Mouse (Mus musculus): ENCODE results near the gene Slc36a2. TPM values are rescaled to one million over a fixed set of nuclear protein-coding genes. Genes with fewer than 3 reads are reported as not detected.

Gene Slc36a2
- total and polyA plus RNA-seq, 2 experiments from 2014 or later = 0.40 to 1.4 TPM

- 79% methylated on average over 13 of the region's 13 CpGs for WGBS
- Histone ChIP-seq H3K9ac (no peak overlapping the region), H3K27me3 (ENCODE audit: insufficient read depth, low read length) (no peaks in the 10 kb centered on the region), H3K36me3 (ENCODE audit: insufficient read depth) (peaks cover 28% of the 10 kb centered on the region), H3K9me3 (ENCODE audit: low read length) (no peaks in the 10 kb centered on the region), H3K27ac (ENCODE audit: low read depth, low read length) (no peak overlapping the region), H3K4me3 (ENCODE audit: low read depth, low read length) (no peak overlapping the region), H3K4me1 (ENCODE audit: insufficient read depth) (no peaks in the 10 kb centered on the region), H3K4me2 (ENCODE audit: low read depth) (no peak overlapping the region)
- TF ChIP-seq CTCF (IDR thresholded peaks at IDR 0.05; ENCODE audit: low read depth) = no peak
- ATAC-seq (no peak), DNase-seq (no peak)
Observed at GRCm38 (mm10) chr11:55216830-55217229, 32.0 kb upstream of the Slc36a2 start.

DNA sequence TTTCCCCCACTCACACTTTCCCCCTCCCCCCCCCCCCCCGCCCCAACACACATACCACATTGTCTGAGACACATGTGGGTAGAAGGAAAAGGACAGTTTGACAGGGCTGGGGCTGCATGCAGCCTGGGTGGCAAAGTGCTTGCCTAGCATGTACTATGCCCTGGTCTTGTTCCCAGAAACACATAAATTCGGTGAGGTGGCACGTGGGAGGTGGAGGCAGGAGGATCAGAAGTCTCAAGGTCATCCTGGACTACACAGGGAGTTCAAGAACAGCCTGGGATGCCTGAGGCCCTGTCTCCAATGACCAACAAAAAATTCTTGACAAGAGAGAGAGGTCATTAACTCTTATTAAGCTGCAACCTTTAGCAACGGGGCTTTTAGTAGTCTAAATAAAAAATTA is 31.2 kb upstream of the Slc36a2 start:
- ATAC-seq (no peak), DNase-seq (no peak)
- Histone ChIP-seq H3K36me3 (ENCODE audit: insufficient read depth) (peaks cover 23% of the 10 kb centered on the region), H3K9me3 (ENCODE audit: low read length) (no peaks in the 10 kb centered on the region), H3K27ac (ENCODE audit: low read depth, low read length) (no peak overlapping the region), H3K4me2 (ENCODE audit: low read depth) (no peak overlapping the region), H3K4me3 (ENCODE audit: low read depth, low read length) (no peak overlapping the region), H3K27me3 (ENCODE audit: insufficient read depth, low read length) (no peaks in the 10 kb centered on the region), H3K4me1 (ENCODE audit: insufficient read depth) (no peaks in the 10 kb centered on the region), H3K9ac (no peak overlapping the region)
- WGBS = 71% methylated on average over 4 of the region's 4 CpGs
- TF ChIP-seq CTCF (IDR thresholded peaks at IDR 0.05; ENCODE audit: low read depth) = no peak

GRCm38 (mm10) chr11:55214978-55215377 is 30.1 kb upstream of the Slc36a2 start:
- Histone ChIP-seq H3K9me3 (ENCODE audit: low read length) (no peaks in the 10 kb centered on the region), H3K27me3 (ENCODE audit: insufficient read depth, low read length) (no peaks in the 10 kb centered on the region), H3K4me3 (ENCODE audit: low read depth, low read length) (no peak overlapping the region), H3K36me3 (ENCODE audit: insufficient read depth) (peaks cover 12% of the 10 kb centered on the region), H3K27ac (ENCODE audit: low read depth, low read length) (no peak overlapping the region), H3K4me1 (ENCODE audit: insufficient read depth) (no peaks in the 10 kb centered on the region), H3K4me2 (ENCODE audit: low read depth) (no peak overlapping the region), H3K9ac (no peak overlapping the region)
- no peak for ATAC-seq
- 77% methylated on average over 3 of the region's 3 CpGs for WGBS
- no peak for TF ChIP-seq CTCF (IDR thresholded peaks at IDR 0.05; ENCODE audit: low read depth)
- DNase-seq = no peak

- Histone ChIP-seq H3K4me3 (ENCODE audit: low read depth, low read length) (no peak overlapping the region), H3K4me2 (ENCODE audit: low read depth) (no peak overlapping the region), H3K27me3 (ENCODE audit: insufficient read depth, low read length) (no peaks in the 10 kb centered on the region), H3K36me3 (ENCODE audit: insufficient read depth) (peaks cover 4% of the 10 kb centered on the region), H3K4me1 (ENCODE audit: insufficient read depth) (no peaks in the 10 kb centered on the region), H3K27ac (ENCODE audit: low read depth, low read length) (no peak overlapping the region), H3K9me3 (ENCODE audit: low read length) (no peaks in the 10 kb centered on the region), H3K9ac (no peak overlapping the region)
- no peak for DNase-seq
- TF ChIP-seq CTCF (IDR thresholded peaks at IDR 0.05; ENCODE audit: low read depth) = no peak
- WGBS = 81% methylated on average over 5 of the region's 5 CpGs
- ATAC-seq = no peak
Observed at GRCm38 (mm10) chr11:55214161-55214560, 29.3 kb upstream of the Slc36a2 start.

- Histone ChIP-seq H3K27me3 (ENCODE audit: insufficient read depth, low read length) (no peaks in the 10 kb centered on the region), H3K4me2 (ENCODE audit: low read depth) (no peak overlapping the region), H3K9ac (no peak overlapping the region), H3K27ac (ENCODE audit: low read depth, low read length) (no peak overlapping the region), H3K9me3 (ENCODE audit: low read length) (no peaks in the 10 kb centered on the region), H3K4me1 (ENCODE audit: insufficient read depth) (no peaks in the 10 kb centered on the region), H3K36me3 (ENCODE audit: insufficient read depth) (peaks cover 4% of the 10 kb centered on the region), H3K4me3 (ENCODE audit: low read depth, low read length) (no peak overlapping the region)
- ATAC-seq (no peak), DNase-seq (no peak)
- WGBS = 92% methylated on average over 4 of the region's 4 CpGs
- TF ChIP-seq CTCF (IDR thresholded peaks at IDR 0.05; ENCODE audit: low read depth) = no peak
Observed at GRCm38 (mm10) chr11:55213518-55213917, 28.6 kb upstream of the Slc36a2 start.

DNA sequence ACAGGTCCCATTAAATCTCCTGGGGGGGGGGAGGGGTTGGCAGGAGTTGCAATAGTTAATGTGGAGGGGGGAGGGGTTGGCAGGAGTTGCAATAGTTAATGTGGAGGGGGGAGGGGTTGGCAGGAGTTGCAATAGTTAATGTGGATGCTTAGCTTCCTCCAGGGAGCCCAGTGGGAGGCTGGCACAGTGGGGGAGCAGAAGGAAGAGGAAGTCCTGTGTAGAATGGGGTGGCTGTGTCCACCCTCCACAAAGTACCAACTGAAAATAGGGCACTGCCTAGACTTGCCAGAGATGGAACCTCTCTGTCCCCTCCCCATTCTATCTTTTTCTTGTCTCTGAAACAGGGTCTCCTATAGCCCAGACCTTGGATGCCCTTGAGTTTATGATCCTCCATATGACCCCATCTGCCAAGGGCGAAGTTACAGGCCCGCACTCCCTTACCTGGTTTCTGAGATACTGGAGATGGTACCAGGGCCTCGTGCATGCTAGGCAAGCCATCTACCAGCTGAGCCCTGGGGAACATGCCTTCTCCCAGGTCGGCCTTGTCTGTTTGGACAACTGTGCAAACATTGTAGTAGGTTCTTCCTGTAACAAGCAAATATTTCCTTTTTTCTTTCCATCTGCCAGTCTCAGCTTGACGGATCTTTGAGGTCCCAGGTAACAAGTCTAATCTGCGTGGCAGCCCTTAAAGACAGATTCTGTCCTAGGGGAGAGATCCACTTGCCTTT is 24.9 kb upstream of the Slc36a2 start:
- H3K4me2 ChIP-seq (ENCODE audit: low read depth) = no peak overlapping the region
- ATAC-seq = no peak
- H3K9ac ChIP-seq = no peak overlapping the region
- no peak for DNase-seq
- TF ChIP-seq CTCF (IDR thresholded peaks at IDR 0.05; ENCODE audit: low read depth) = no peak
- H3K4me1 ChIP-seq (ENCODE audit: insufficient read depth) = peaks cover 10% of the 10 kb centered on the region; the same call in 1 of the 2 replicates
- WGBS = 91% methylated on average over 6 of the region's 6 CpGs
- H3K4me3 ChIP-seq (ENCODE audit: low read depth, low read length) = no peak overlapping the region
- no peak overlapping the region for H3K27ac ChIP-seq (ENCODE audit: low read depth, low read length)
- no peaks in the 10 kb centered on the region; the same call in 1 of the 2 replicates for H3K36me3 ChIP-seq (ENCODE audit: insufficient read depth)
- H3K27me3 ChIP-seq (ENCODE audit: insufficient read depth, low read length) = no peaks in the 10 kb centered on the region
- H3K9me3 ChIP-seq (ENCODE audit: low read length) = no peaks in the 10 kb centered on the region

GRCm38 (mm10) chr11:55209032-55209431 is 24.2 kb upstream of the Slc36a2 start:
- Histone ChIP-seq H3K4me3 (ENCODE audit: low read depth, low read length) (no peak overlapping the region), H3K27ac (ENCODE audit: low read depth, low read length) (no peak overlapping the region), H3K27me3 (ENCODE audit: insufficient read depth, low read length) (no peaks in the 10 kb centered on the region), H3K4me1 (ENCODE audit: insufficient read depth) (peaks cover 10% of the 10 kb centered on the region; the same call in 1 of the 2 replicates), H3K9me3 (ENCODE audit: low read length) (no peaks in the 10 kb centered on the region), H3K36me3 (ENCODE audit: insufficient read depth) (no peaks in the 10 kb centered on the region; the same call in 1 of the 2 replicates), H3K4me2 (ENCODE audit: low read depth) (no peak overlapping the region), H3K9ac (no peak overlapping the region)
- TF ChIP-seq CTCF (IDR thresholded peaks at IDR 0.05; ENCODE audit: low read depth) = no peak
- 62% methylated on average over 2 of the region's 2 CpGs for WGBS
- DNase-seq = no peak
- no peak for ATAC-seq

Data from forebrain, postnatal 0 days (tissue).